Mouse (Mus musculus) cortical plate, adult 2 months (tissue): Measurements from ENCODE around the gene Eepd1.

Experiments used
- CTCF ChIP-seq: fragments of 200-500 bp; IDR thresholded peaks from 2 replicates; pipeline ENCODE4 v1.5.1; 2011; ENCODE audit warnings: mild to moderate bottlenecking, control low read depth, low read length; ENCODE audit not compliant: insufficient read depth; ENCODE audit errors: extremely low read depth
- POLR2A ChIP-seq: fragments of 200-500 bp; IDR thresholded peaks from 2 replicates; pipeline ENCODE4 v1.6.1; 2011; ENCODE audit warnings: mild to moderate bottlenecking, low read length, control low read depth; ENCODE audit not compliant: insufficient read depth; ENCODE audit errors: extremely low read depth

- TF ChIP-seq CTCF (no peak), POLR2A (no peak)
These were observed 73.0 kb downstream of the Eepd1 start for GRCm38 (mm10) chr9:25554246-25554803.
